Mouse (Mus musculus): Measurements from ENCODE around the gene G6pd2.
A peak's percentile ranks its signal among the peaks of the same experiment; 100 is the strongest.

The G6pd2 gene

GRCm38 (mm10) chr5:61808516-61808915 is at the start of gene G6pd2:
Gene G6pd2 (plus strand): TSS chr5:61808816.
- DNase-seq (ENCODE audit: low read depth, low spot score) = no peak

GRCm38 (mm10) chr5:61764214-61764613 is 44.4 kb upstream of the G6pd2 start:
- DNase-seq (ENCODE audit: low read depth, low spot score) = peak; percentile 5

- no peak for DNase-seq (ENCODE audit: low read depth, low spot score)
These were observed 24.4 kb downstream of the G6pd2 start for GRCm38 (mm10) chr5:61832935-61833551.

- no peak for DNase-seq (ENCODE audit: low read depth, low spot score)
These were observed 35.3 kb downstream of the G6pd2 start for GRCm38 (mm10) chr5:61843891-61844290.

All from A20 (cell line).